Mouse (Mus musculus) embryonic fibroblast, embryonic 13.5 days (primary cell): ENCODE measurements around the gene Marc2. TPM values are rescaled to one million over a fixed set of nuclear protein-coding genes. Genes with fewer than 3 reads are reported as not detected.

Source experiments
- H3K27ac ChIP-seq: 2 replicates; pipeline ENCODE4 v1.5.1; 2012; ENCODE audit warnings: low read length, control low read depth, inconsistent platforms; ENCODE audit not compliant: insufficient read depth
- H3K4me1 ChIP-seq: 2 replicates; pipeline ENCODE4 v1.6.1; 2011; ENCODE audit warnings: low read length; ENCODE audit not compliant: control insufficient read depth, insufficient read depth
- H3K4me3 ChIP-seq: 2 replicates; pipeline ENCODE4 v1.5.1; 2011; ENCODE audit warnings: mild to moderate bottlenecking, control low read depth, low read length; ENCODE audit not compliant: insufficient read depth
- CTCF ChIP-seq: IDR thresholded peaks from 2 replicates; pipeline ENCODE4 v1.5.1; 2011; ENCODE audit warnings: mild to moderate bottlenecking, control low read depth, low read length, moderate library complexity, borderline replicate concordance; ENCODE audit not compliant: insufficient read depth
- POLR2A ChIP-seq: IDR thresholded peaks from 2 replicates; pipeline ENCODE4 v1.6.1; 2011; ENCODE audit warnings: low read depth, mild to moderate bottlenecking, control low read depth, low read length, moderate library complexity
- polyA plus RNA-seq: library from polyadenylated mRNA; stranded (reverse); fragments of >200 nt; gene quantifications from 2 replicates; pipeline ENCODE4 v1.2.4, GENCODE M21; 2011; ENCODE audit warnings: low read depth; ENCODE audit not compliant: missing spikeins, insufficient read length

The Marc2 gene
- polyA plus RNA-seq, 1 experiment: 97.6 TPM

- peak overlapping the region; percentile 94 for H3K4me3 ChIP-seq
- peak overlapping the region; percentile 49 for H3K27ac ChIP-seq
- TF ChIP-seq POLR2A: no peak
- TF ChIP-seq CTCF: no peak
- H3K4me1 ChIP-seq: peaks cover 5% of the 10 kb centered on the region; the same call in 1 of the 2 replicates
Measured at GRCm38 (mm10) chr1:184844326-184845066, 1.8 kb downstream of the Marc2 start.

- H3K27ac ChIP-seq: no peak overlapping the region
- no peak overlapping the region for H3K4me3 ChIP-seq
- H3K4me1 ChIP-seq: no peaks in the 10 kb centered on the region
- TF ChIP-seq CTCF: no peak
- TF ChIP-seq POLR2A: no peak
Measured at GRCm38 (mm10) chr1:184837649-184838048, 8.6 kb downstream of the Marc2 start.

GRCm38 (mm10) chr1:184836350-184836749 is 9.9 kb downstream of the Marc2 start:
- TF ChIP-seq POLR2A (no peak), CTCF (no peak)
- no peaks in the 10 kb centered on the region for H3K4me1 ChIP-seq
- no peak overlapping the region for H3K27ac ChIP-seq
- no peak overlapping the region for H3K4me3 ChIP-seq

- TF ChIP-seq POLR2A (no peak), CTCF (no peak)
- Histone ChIP-seq H3K27ac (no peak overlapping the region), H3K4me1 (no peaks in the 10 kb centered on the region), H3K4me3 (no peak overlapping the region)
Measured at GRCm38 (mm10) chr1:184833499-184833898, 12.8 kb downstream of the Marc2 start.

- no peak overlapping the region for H3K4me3 ChIP-seq
- no peak for TF ChIP-seq CTCF
- TF ChIP-seq POLR2A: no peak
Measured at GRCm38 (mm10) chr1:184832211-184832610, 14.0 kb downstream of the Marc2 start.

GRCm38 (mm10) chr1:184829897-184830296 is 16.4 kb downstream of the Marc2 start:
- H3K4me3 ChIP-seq: no peak overlapping the region
- H3K4me1 ChIP-seq: no peaks in the 10 kb centered on the region
- H3K27ac ChIP-seq: no peak overlapping the region
- TF ChIP-seq POLR2A: no peak
- no peak for TF ChIP-seq CTCF

More at GRCm38 (mm10) chr1:184832211-184832610, 14.0 kb downstream of the Marc2 start:
- no peak overlapping the region for H3K27ac ChIP-seq
- no peaks in the 10 kb centered on the region for H3K4me1 ChIP-seq

- no peak overlapping the region for H3K4me3 ChIP-seq
- H3K4me1 ChIP-seq: no peaks in the 10 kb centered on the region
- TF ChIP-seq POLR2A (no peak), CTCF (no peak)
- no peak overlapping the region for H3K27ac ChIP-seq
Measured at GRCm38 (mm10) chr1:184827175-184827701, 19.0 kb downstream of the Marc2 start.

GRCm38 (mm10) chr1:184825093-184825492 is 21.2 kb downstream of the Marc2 start:
- H3K4me1 ChIP-seq: no peaks in the 10 kb centered on the region
- H3K27ac ChIP-seq: no peak overlapping the region
- no peak overlapping the region for H3K4me3 ChIP-seq
- TF ChIP-seq POLR2A: no peak
- TF ChIP-seq CTCF: no peak

- H3K27ac ChIP-seq: no peak overlapping the region
- no peak overlapping the region for H3K4me3 ChIP-seq
- no peaks in the 10 kb centered on the region for H3K4me1 ChIP-seq
- peak; percentile 99 for TF ChIP-seq CTCF
- no peak for TF ChIP-seq POLR2A
Measured at GRCm38 (mm10) chr1:184824439-184824851, 21.8 kb downstream of the Marc2 start.

GRCm38 (mm10) chr1:184822678-184823077 is 23.6 kb downstream of the Marc2 start:
- H3K4me1 ChIP-seq: no peaks in the 10 kb centered on the region
- TF ChIP-seq CTCF (no peak), POLR2A (no peak)
- no peak overlapping the region for H3K4me3 ChIP-seq
- no peak overlapping the region for H3K27ac ChIP-seq
